Comparison of ENCODE assay signal across 11 mouse cellular contexts in the genomic region with DNA sequence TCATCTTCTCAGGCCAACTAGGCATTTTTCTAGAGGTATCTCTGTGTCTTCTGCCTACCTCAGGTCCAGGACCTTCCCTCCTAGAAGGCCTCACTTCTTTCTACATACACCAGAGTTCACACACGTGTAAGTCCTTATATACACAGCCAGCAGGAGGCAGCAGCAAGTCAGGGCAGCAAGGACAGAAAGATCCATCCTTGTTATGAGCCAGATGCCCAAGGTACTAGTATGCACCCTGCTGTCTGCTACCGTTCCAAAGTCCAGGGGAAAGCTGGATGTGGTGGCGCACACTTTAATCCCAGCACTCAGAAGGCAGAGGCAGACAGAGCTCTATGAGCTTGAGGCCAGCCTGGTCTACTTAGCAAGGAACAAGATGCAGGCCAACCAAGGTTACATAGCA. TPM values are rescaled to one million over a fixed set of nuclear protein-coding genes. Genes with fewer than 3 reads are reported as not detected.
DNase-seq lines count a peak whose midpoint lies in the region; ATAC-seq and TF ChIP-seq lines count a peak whose summit lies in the region.
"Had no signal": no experiment of that assay in that cellular context is flagged by ENCODE, and none has a peak within 500 bp of the region (broad histone marks: within the 10 kb centered on the region; RNA-seq: fewer than 3 reads in every experiment).

No protein-coding gene starts in this region.

- H3K27ac ChIP-seq in hindbrain, postnatal 0 days = no peak overlapping the region
- H3K27ac ChIP-seq in hindbrain, embryonic 12.5 days = no peak overlapping the region
- H3K27ac ChIP-seq in liver, postnatal 0 days (ENCODE audit: low read depth) = no peak overlapping the region
- H3K27ac ChIP-seq: forebrain, embryonic 12.5 days; neural tube, embryonic 15.5 days had no signal

- H3K4me2 ChIP-seq in hindbrain, postnatal 0 days (ENCODE audit: low read depth, low read length) = no peak overlapping the region
- no peak overlapping the region for H3K4me2 ChIP-seq in hindbrain, embryonic 12.5 days (replicated peaks)
- H3K4me2 ChIP-seq in liver, postnatal 0 days (ENCODE audit: low read depth, low read length) = no peak overlapping the region
- H3K4me2 ChIP-seq: forebrain, embryonic 12.5 days; neural tube, embryonic 15.5 days had no signal

- WGBS in hindbrain, postnatal 0 days = 76% methylated on average over 3 of the region's 3 CpGs
- 83% methylated on average over 3 of the region's 3 CpGs for WGBS in hindbrain, embryonic 12.5 days
- WGBS in liver, postnatal 0 days (ENCODE audit: insufficient replicate concordance) = 64% methylated on average over 3 of the region's 3 CpGs

- peaks cover 13% of the 10 kb centered on the region for H3K4me1 ChIP-seq in hindbrain, postnatal 0 days (ENCODE audit: insufficient read depth, low read length)
- peaks cover 14% of the 10 kb centered on the region for H3K4me1 ChIP-seq in hindbrain, embryonic 12.5 days
- H3K4me1 ChIP-seq in liver, postnatal 0 days (ENCODE audit: insufficient read depth) = peaks cover 37% of the 10 kb centered on the region

- no peak for ATAC-seq in hindbrain, postnatal 0 days
- ATAC-seq in hindbrain, embryonic 12.5 days (ENCODE audit: low FRiP score) = no peak
- no peak for ATAC-seq in liver, postnatal 0 days

- TF ChIP-seq EP300 in liver, postnatal 0 days (IDR thresholded peaks at IDR 0.05; ENCODE audit: low read depth) = no peak

- H3K36me3 ChIP-seq in hindbrain, postnatal 0 days (ENCODE audit: insufficient read depth, low read length) = no peaks in the 10 kb centered on the region
- H3K36me3 ChIP-seq in hindbrain, embryonic 12.5 days = no peaks in the 10 kb centered on the region
- H3K36me3 ChIP-seq in liver, postnatal 0 days (replicated peaks; ENCODE audit: insufficient read depth, low read length) = no peaks in the 10 kb centered on the region
- H3K36me3 ChIP-seq: forebrain, embryonic 12.5 days; neural tube, embryonic 15.5 days had no signal

- peak; percentile 17; the same call in 1 of the 2 replicates for TF ChIP-seq CTCF in hindbrain, postnatal 0 days (IDR thresholded peaks at IDR 0.05; ENCODE audit: low read depth)
- TF ChIP-seq CTCF in liver, postnatal 0 days (IDR thresholded peaks at IDR 0.05; ENCODE audit: low read depth) = peak; percentile 53

- H3K9ac ChIP-seq in hindbrain, postnatal 0 days (replicated peaks; ENCODE audit: low read length) = no peak overlapping the region
- no peak overlapping the region for H3K9ac ChIP-seq in hindbrain, embryonic 12.5 days
- H3K9ac ChIP-seq in liver, postnatal 0 days (replicated peaks) = no peak overlapping the region
- H3K9ac ChIP-seq: forebrain, embryonic 12.5 days; neural tube, embryonic 15.5 days had no signal

- H3K4me3 ChIP-seq in hindbrain, postnatal 0 days (ENCODE audit: low read length) = no peak overlapping the region
- H3K4me3 ChIP-seq in hindbrain, embryonic 12.5 days = no peak overlapping the region
- H3K4me3 ChIP-seq in liver, postnatal 0 days (ENCODE audit: low read depth, low read length) = no peak overlapping the region
- H3K4me3 ChIP-seq: forebrain, embryonic 12.5 days; neural tube, embryonic 15.5 days had no signal

- H3K27me3 ChIP-seq in hindbrain, postnatal 0 days (ENCODE audit: insufficient read depth, low read length) = no peaks in the 10 kb centered on the region
- no peaks in the 10 kb centered on the region for H3K27me3 ChIP-seq in hindbrain, embryonic 12.5 days
- no peaks in the 10 kb centered on the region for H3K27me3 ChIP-seq in liver, postnatal 0 days (ENCODE audit: insufficient read depth, low read length)
- H3K27me3 ChIP-seq: forebrain, embryonic 12.5 days; neural tube, embryonic 15.5 days had no signal

- no peak for DNase-seq in hindbrain, postnatal 0 days (ENCODE audit: low spot score)
- DNase-seq in A20 (ENCODE audit: low read depth, low spot score) = peak; percentile 71
- DNase-seq in T-cell, adult 2 months (ENCODE audit: low spot score) = peak; percentile 44
- no peak for DNase-seq in liver, postnatal 0 days
- DNase-seq in cerebellum, postnatal 36 days = no peak
- no peak for DNase-seq in yolk sac, embryonic 10.5 days (ENCODE audit: low spot score)
- DNase-seq in layer of hippocampus, adult 18-20 months (ENCODE audit: low spot score in 2 of 2) = no peak
- DNase-seq: heart, adult 11 months had no signal

- no peaks in the 10 kb centered on the region for H3K9me3 ChIP-seq in hindbrain, postnatal 0 days (ENCODE audit: low read length)
- H3K9me3 ChIP-seq in hindbrain, embryonic 12.5 days (replicated peaks) = no peaks in the 10 kb centered on the region
- no peaks in the 10 kb centered on the region for H3K9me3 ChIP-seq in liver, postnatal 0 days (ENCODE audit: low read length)
- H3K9me3 ChIP-seq: forebrain, embryonic 12.5 days; neural tube, embryonic 15.5 days had no signal

RNA-seq across cellular contexts. Expression of a gene that starts 26.2 kb away (rescaled TPM):
- 21.2 and 25.7 TPM in 2 replicates for total RNA-seq in hindbrain, postnatal 0 days (2014; rRNA removed)
- 88.0 and 93.4 TPM in 2 replicates for polyA plus RNA-seq in hindbrain, postnatal 0 days (2015; fragmentation: Nextera tagmentation; extraction: Ambion mirVana)
- 68.6 and 71.8 TPM in 2 replicates for polyA plus RNA-seq in hindbrain, embryonic 12.5 days (2016; fragmentation: Nextera tagmentation; extraction: Ambion mirVana)
- polyA plus RNA-seq in liver, postnatal 0 days (2015; fragmentation: Nextera tagmentation; extraction: Ambion mirVana) = 31.2 and 32.9 TPM in 2 replicates
- total RNA-seq in layer of hippocampus, adult 18-20 months (2021) = 10 to 100 TPM; 30.6 to 31.5 TPM

RNA-seq across cellular contexts. Expression of a gene that starts 42.8 kb away (rescaled TPM):
- total RNA-seq in hindbrain, postnatal 0 days (2014; rRNA removed) = 2.5 and 2.9 TPM in 2 replicates
- polyA plus RNA-seq in hindbrain, postnatal 0 days (2015; fragmentation: Nextera tagmentation; extraction: Ambion mirVana) = 2.7 and 2.8 TPM in 2 replicates
- 9.5 and 9.7 TPM in 2 replicates for polyA plus RNA-seq in hindbrain, embryonic 12.5 days (2016; fragmentation: Nextera tagmentation; extraction: Ambion mirVana)
- polyA plus RNA-seq in liver, postnatal 0 days (2015; fragmentation: Nextera tagmentation; extraction: Ambion mirVana) = 4.8 and 5.3 TPM in 2 replicates
- 1 to 10 TPM in 1 of 2 experiments, under 1 TPM in 1; 0.87 to 1.5 TPM for total RNA-seq in layer of hippocampus, adult 18-20 months (2021)

Comparison
In these comparisons a context has a peak if more than half of its experiments do, and no peak if none do; other contexts are left out.
1. DNase-seq: peak in A20 (single experiment) and T-cell, adult 2 months (single experiment); none in hindbrain, postnatal 0 days (single experiment), liver, postnatal 0 days (single experiment), cerebellum, postnatal 36 days (0 of 2), yolk sac, embryonic 10.5 days (single experiment) and layer of hippocampus, adult 18-20 months (0 of 2).